Mouse (Mus musculus): ENCODE data around the gene Cttn. TPM values are rescaled to one million over a fixed set of nuclear protein-coding genes. Genes with fewer than 3 reads are reported as not detected.

Gene Cttn
- polyA plus RNA-seq, 1 experiment from 2014 or later: 170 TPM

GRCm38 (mm10) chr7:144449637-144450570 lies 20.9 kb downstream of the Cttn start:
- H3K9me3 ChIP-seq (ENCODE audit: low read depth, low read length): no peaks in the 10 kb centered on the region
- H3K27ac ChIP-seq (ENCODE audit: low read depth): no peak overlapping the region
- H3K4me1 ChIP-seq (ENCODE audit: insufficient read depth): no peaks in the 10 kb centered on the region
- H3K4me2 ChIP-seq: no peak overlapping the region
- no peak overlapping the region for H3K9ac ChIP-seq
- peaks cover 100% of the 10 kb centered on the region for H3K36me3 ChIP-seq (ENCODE audit: insufficient read depth)
- peak; percentile 41; the same call in 1 of the 2 replicates for ATAC-seq (ENCODE audit: insufficient read depth)
- H3K27me3 ChIP-seq (ENCODE audit: insufficient read depth, low read length): no peaks in the 10 kb centered on the region
- H3K4me3 ChIP-seq (ENCODE audit: low read depth, low read length): no peak overlapping the region
- 90% methylated on average over 13 of the region's 13 CpGs for WGBS
- DNase-seq: peak; percentile 26
- TF ChIP-seq CTCF (IDR thresholded peaks at IDR 0.05; ENCODE audit: low read depth): no peak

- H3K4me1 ChIP-seq (ENCODE audit: insufficient read depth): no peaks in the 10 kb centered on the region
- no peak overlapping the region for H3K27ac ChIP-seq (ENCODE audit: low read depth)
- no peak for ATAC-seq (ENCODE audit: insufficient read depth)
- DNase-seq: no peak
- 89% methylated on average over 1 of the region's 1 CpGs for WGBS
- no peak overlapping the region for H3K4me3 ChIP-seq (ENCODE audit: low read depth, low read length)
- H3K4me2 ChIP-seq: no peak overlapping the region
- H3K36me3 ChIP-seq (ENCODE audit: insufficient read depth): peaks cover 94% of the 10 kb centered on the region
- H3K9ac ChIP-seq: no peak overlapping the region
- H3K9me3 ChIP-seq (ENCODE audit: low read depth, low read length): no peaks in the 10 kb centered on the region
- no peak for TF ChIP-seq CTCF (IDR thresholded peaks at IDR 0.05; ENCODE audit: low read depth)
- H3K27me3 ChIP-seq (ENCODE audit: insufficient read depth, low read length): no peaks in the 10 kb centered on the region
These were observed 22.6 kb downstream of the Cttn start for GRCm38 (mm10) chr7:144448186-144448585.

GRCm38 (mm10) chr7:144447146-144447545 lies 23.7 kb downstream of the Cttn start:
- no peaks in the 10 kb centered on the region for H3K4me1 ChIP-seq (ENCODE audit: insufficient read depth)
- no peak for DNase-seq
- no peaks in the 10 kb centered on the region for H3K27me3 ChIP-seq (ENCODE audit: insufficient read depth, low read length)
- H3K4me2 ChIP-seq: no peak overlapping the region
- WGBS: 77% methylated on average over 3 of the region's 3 CpGs
- TF ChIP-seq CTCF (IDR thresholded peaks at IDR 0.05; ENCODE audit: low read depth): no peak
- peaks cover 94% of the 10 kb centered on the region for H3K36me3 ChIP-seq (ENCODE audit: insufficient read depth)
- no peak overlapping the region for H3K9ac ChIP-seq
- H3K9me3 ChIP-seq (ENCODE audit: low read depth, low read length): no peaks in the 10 kb centered on the region
- no peak overlapping the region for H3K27ac ChIP-seq (ENCODE audit: low read depth)
- 0 out of 2 replicates have a peak, but pooled peaks have one; percentile 22 for ATAC-seq (ENCODE audit: insufficient read depth)
- no peak overlapping the region for H3K4me3 ChIP-seq (ENCODE audit: low read depth, low read length)

GRCm38 (mm10) chr7:144444788-144445187 lies 26.0 kb downstream of the Cttn start:
- Histone ChIP-seq H3K27ac (ENCODE audit: low read depth) (no peak overlapping the region), H3K9me3 (ENCODE audit: low read depth, low read length) (no peaks in the 10 kb centered on the region), H3K36me3 (ENCODE audit: insufficient read depth) (peaks cover 94% of the 10 kb centered on the region), H3K27me3 (ENCODE audit: insufficient read depth, low read length) (no peaks in the 10 kb centered on the region), H3K4me1 (ENCODE audit: insufficient read depth) (no peaks in the 10 kb centered on the region), H3K4me2 (no peak overlapping the region), H3K4me3 (ENCODE audit: low read depth, low read length) (no peak overlapping the region), H3K9ac (no peak overlapping the region)
- ATAC-seq (ENCODE audit: insufficient read depth) (no peak), DNase-seq (no peak)
- WGBS: 87% methylated on average over 7 of the region's 7 CpGs
- TF ChIP-seq CTCF (IDR thresholded peaks at IDR 0.05; ENCODE audit: low read depth): no peak

- DNase-seq (no peak), ATAC-seq (ENCODE audit: insufficient read depth) (no peak)
- H3K9me3 ChIP-seq (ENCODE audit: low read depth, low read length): no peaks in the 10 kb centered on the region
- H3K4me3 ChIP-seq (ENCODE audit: low read depth, low read length): no peak overlapping the region
- H3K27ac ChIP-seq (ENCODE audit: low read depth): no peak overlapping the region
- no peaks in the 10 kb centered on the region for H3K27me3 ChIP-seq (ENCODE audit: insufficient read depth, low read length)
- no peak overlapping the region for H3K4me2 ChIP-seq
- H3K4me1 ChIP-seq (ENCODE audit: insufficient read depth): no peaks in the 10 kb centered on the region
- WGBS: 85% methylated on average over 4 of the region's 4 CpGs
- peaks cover 94% of the 10 kb centered on the region for H3K36me3 ChIP-seq (ENCODE audit: insufficient read depth)
- H3K9ac ChIP-seq: no peak overlapping the region
- no peak for TF ChIP-seq CTCF (IDR thresholded peaks at IDR 0.05; ENCODE audit: low read depth)
These were observed 28.8 kb downstream of the Cttn start for GRCm38 (mm10) chr7:144441976-144442375.

- Histone ChIP-seq H3K36me3 (ENCODE audit: insufficient read depth) (peaks cover 94% of the 10 kb centered on the region), H3K4me3 (ENCODE audit: low read depth, low read length) (no peak overlapping the region), H3K27me3 (ENCODE audit: insufficient read depth, low read length) (no peaks in the 10 kb centered on the region), H3K27ac (ENCODE audit: low read depth) (no peak overlapping the region), H3K9me3 (ENCODE audit: low read depth, low read length) (no peaks in the 10 kb centered on the region), H3K4me1 (ENCODE audit: insufficient read depth) (no peaks in the 10 kb centered on the region), H3K9ac (no peak overlapping the region), H3K4me2 (no peak overlapping the region)
- ATAC-seq (ENCODE audit: insufficient read depth) (no peak), DNase-seq (no peak)
- TF ChIP-seq CTCF (IDR thresholded peaks at IDR 0.05; ENCODE audit: low read depth): no peak
- WGBS: 90% methylated on average over 11 of the region's 11 CpGs
These were observed 29.3 kb downstream of the Cttn start for GRCm38 (mm10) chr7:144441466-144441865.

- Histone ChIP-seq H3K9ac (no peak overlapping the region), H3K27me3 (ENCODE audit: insufficient read depth, low read length) (no peaks in the 10 kb centered on the region), H3K9me3 (ENCODE audit: low read depth, low read length) (no peaks in the 10 kb centered on the region), H3K36me3 (ENCODE audit: insufficient read depth) (peaks cover 79% of the 10 kb centered on the region), H3K4me3 (ENCODE audit: low read depth, low read length) (no peak overlapping the region), H3K4me2 (no peak overlapping the region), H3K4me1 (ENCODE audit: insufficient read depth) (no peaks in the 10 kb centered on the region), H3K27ac (ENCODE audit: low read depth) (no peak overlapping the region)
- no peak for TF ChIP-seq CTCF (IDR thresholded peaks at IDR 0.05; ENCODE audit: low read depth)
- ATAC-seq (ENCODE audit: insufficient read depth): no peak
- no peak for DNase-seq
- WGBS: 96% methylated on average over 7 of the region's 7 CpGs
These were observed 32.0 kb downstream of the Cttn start for GRCm38 (mm10) chr7:144438811-144439210.

Data from lung, embryonic 14.5 days (tissue).